Mouse (Mus musculus) gastrocnemius, adult 2 months (tissue): ENCODE measurements around the gene Hist1h2bh. TPM values are rescaled to one million over a fixed set of nuclear protein-coding genes. Genes with fewer than 3 reads are reported as not detected.
"Not testable (repeated sequence)": the region's sequence is repeated elsewhere in the genome, so short reads cannot be mapped to it uniquely, and the experiment has no call there.

ENCODE experiments used
- DNase-seq: peaks from one replicate; pipeline ENCODE4 v3.0.0; 2022
- H3K27ac ChIP-seq: fragments of 200-600 bp; 2 replicates; pipeline ENCODE4 v1.8.1; 2022; ENCODE audit warnings: mild to moderate bottlenecking
- H3K4me3 ChIP-seq: fragments of 200-600 bp; 2 replicates; pipeline ENCODE4 v1.8.1; 2022; ENCODE audit warnings: mild to moderate bottlenecking, moderate library complexity
- CTCF ChIP-seq: fragments of 200-600 bp; IDR thresholded peaks from 2 replicates; pipeline ENCODE4 v1.8.1; 2022; ENCODE audit warnings: antibody characterized with exemption, mild to moderate bottlenecking, moderate library complexity
- intact Hi-C: fragments of 180-260 bp; cut with DNase I; formaldehyde crosslinking; loops from one replicate; pipeline ENCODE4 v1.15.1; 2025
- total RNA-seq, 2 experiments: library from RNA; stranded (reverse); gene quantifications; 2 replicates each; pipeline ENCODE4 v1.2.3; 2021

The Hist1h2bh gene
- total RNA-seq, 2 experiments from 2014 or later: 0.94 to 1.0 TPM

- intact Hi-C loops: no loop called here
- no peak for DNase-seq
- no peak for TF ChIP-seq CTCF
- Histone ChIP-seq H3K4me3 (no peak overlapping the region), H3K27ac (no peak overlapping the region)
Measured at GRCm38 (mm10) chr13:23537006-23537710, 6.0 kb downstream of the Hist1h2bh start.

GRCm38 (mm10) chr13:23536076-23536822 is 6.9 kb downstream of the Hist1h2bh start:
- H3K27ac ChIP-seq: no peak overlapping the region

GRCm38 (mm10) chr13:23535137-23536075 is 7.8 kb downstream of the Hist1h2bh start, which contains the start of gene Hist1h3g:
Gene Hist1h3g (plus strand): TSS chr13:23535422.
- Histone ChIP-seq H3K4me3 (peak within 1 kb of the TSS; percentile 70), H3K27ac (peak within 1 kb of the TSS; percentile 28)
- DNase-seq: peak; percentile 83
- intact Hi-C loops: not testable (repeated sequence)

More at GRCm38 (mm10) chr13:23536076-23536822, 6.9 kb downstream of the Hist1h2bh start:
- no peak for TF ChIP-seq CTCF
- H3K4me3 ChIP-seq: no peak overlapping the region
- no peak for DNase-seq
- intact Hi-C loops: no loop called here

- Histone ChIP-seq H3K27ac (peak overlapping the region; percentile 28), H3K4me3 (peak overlapping the region; percentile 70)
- no peak for TF ChIP-seq CTCF
- intact Hi-C loops: loop anchor here (5.0 kb wide), 2 partner anchors 48 to 1822 kb away; partner anchors contain the start of gene Hist1h4d
- no peak for DNase-seq
Measured at GRCm38 (mm10) chr13:23534368-23535131, 8.6 kb downstream of the Hist1h2bh start.

GRCm38 (mm10) chr13:23533560-23534367 is 9.4 kb downstream of the Hist1h2bh start, which contains the start of gene Hist1h2af:
Gene Hist1h2af (plus strand): TSS chr13:23533906.
- H3K27ac ChIP-seq: peak within 1 kb of the TSS; percentile 28; the same call in 1 of the 2 replicates
- TF ChIP-seq CTCF: 0 out of 2 replicates have a peak, but pooled peaks have one; percentile 6
- peak; percentile 61 for DNase-seq
- peak within 1 kb of the TSS; percentile 91 for H3K4me3 ChIP-seq
- intact Hi-C loops: loop anchor here (5.0 kb wide), 2 partner anchors 49 to 1821 kb away; partner anchors contain the start of gene Hist1h4d

GRCm38 (mm10) chr13:23532262-23533075 is 10.7 kb downstream of the Hist1h2bh start:
- intact Hi-C loops: loop anchor here (5.0 kb wide), 2 partner anchors 50 to 1820 kb away; partner anchors contain the start of gene Hist1h4d
- Histone ChIP-seq H3K4me3 (peak overlapping the region; percentile 91), H3K27ac (peak overlapping the region; percentile 95; the same call in 1 of the 2 replicates)
- no peak for TF ChIP-seq CTCF
- DNase-seq: no peak

GRCm38 (mm10) chr13:23530901-23531875 is 12.0 kb downstream of the Hist1h2bh start, which contains the start of gene Hist1h4h:
Gene Hist1h4h (plus strand): TSS chr13:23531050.
- TF ChIP-seq CTCF: no peak
- H3K4me3 ChIP-seq: peak within 1 kb of the TSS; percentile 91
- H3K27ac ChIP-seq: peak within 1 kb of the TSS; percentile 95
- intact Hi-C loops: loop anchor here (5.0 kb wide), 2 partner anchors 51 to 1819 kb away; partner anchors contain the start of gene Hist1h4d
- peak; percentile 92 for DNase-seq

- TF ChIP-seq CTCF: no peak
- Histone ChIP-seq H3K27ac (peak overlapping the region; percentile 95), H3K4me3 (peak overlapping the region; percentile 91)
- intact Hi-C loops: loop anchor here (5.0 kb wide), 2 partner anchors 52 to 1818 kb away; partner anchors contain the start of gene Hist1h4d
- DNase-seq: peak; percentile 59
Measured at GRCm38 (mm10) chr13:23530181-23530900, 12.9 kb downstream of the Hist1h2bh start.
